Mouse (Mus musculus) urinary bladder, postnatal 4 days (tissue): ENCODE measurements around the gene Rimbp2.
A peak's percentile ranks its signal among the peaks of the same experiment; 100 is the strongest.
"Not testable (repeated sequence)": the region's sequence is repeated elsewhere in the genome, so short reads cannot be mapped to it uniquely, and the experiment has no call there.

ENCODE experiments used
- DNase-seq, 2 experiments: peaks; one replicate each; pipeline ENCODE4 v3.0.0; 2021 to 2022; ENCODE audit warnings: low spot score in 2 of 2

Gene Rimbp2

GRCm38 (mm10) chr5:128953278-128954070 is at the start of gene Rimbp2:
Rimbp2 (minus strand) TSS chr5:128953486.
- no peak for DNase-seq

- DNase-seq: no peak
These were observed 49.3 kb upstream of the Rimbp2 start for GRCm38 (mm10) chr5:129002571-129003011.

GRCm38 (mm10) chr5:129000706-129001468 is 47.6 kb upstream of the Rimbp2 start:
- DNase-seq: no peak

DNA sequence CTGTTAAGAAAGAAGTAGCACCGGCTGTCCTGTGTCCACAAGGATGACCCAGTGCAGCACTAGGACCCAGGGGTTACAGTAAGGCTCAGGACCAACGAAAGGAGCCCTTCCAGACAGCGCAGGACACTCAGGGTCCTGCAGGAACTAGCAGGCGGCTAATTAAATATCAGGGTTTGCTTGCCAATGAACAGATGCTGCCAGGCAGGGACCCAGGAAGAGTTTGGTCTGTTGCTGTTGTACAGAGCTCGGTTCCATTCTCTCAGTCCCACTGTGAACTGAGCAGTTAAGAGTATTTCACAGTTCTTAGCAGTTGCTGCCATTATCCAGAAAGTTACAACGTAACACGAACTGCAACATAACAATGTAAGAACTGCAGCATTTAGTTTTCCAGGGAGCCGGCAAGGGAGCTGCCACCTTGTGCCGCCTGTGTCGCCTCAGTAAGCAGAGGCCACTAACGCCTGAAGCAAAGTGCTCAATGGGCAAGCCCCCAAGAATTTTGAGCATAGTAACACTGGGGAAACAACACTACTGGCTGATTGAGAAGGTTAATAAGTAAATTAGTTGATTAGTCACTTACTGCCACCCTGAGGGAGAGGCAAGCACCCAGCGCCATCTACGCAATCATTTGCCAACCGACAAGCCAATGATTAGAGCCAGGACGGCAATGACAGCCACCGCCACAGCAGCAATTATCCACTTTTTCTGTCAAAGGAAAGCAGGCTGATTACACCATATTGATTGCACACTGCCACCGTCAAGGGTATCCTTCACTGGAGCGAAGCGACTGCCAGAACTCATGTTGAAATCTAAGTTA is 34.1 kb upstream of the Rimbp2 start:
- no peak for DNase-seq

- no peak for DNase-seq
These were observed 32.7 kb upstream of the Rimbp2 start for GRCm38 (mm10) chr5:128985946-128986345.

GRCm38 (mm10) chr5:128984536-128984935 is 31.2 kb upstream of the Rimbp2 start:
- no peak for DNase-seq

DNA sequence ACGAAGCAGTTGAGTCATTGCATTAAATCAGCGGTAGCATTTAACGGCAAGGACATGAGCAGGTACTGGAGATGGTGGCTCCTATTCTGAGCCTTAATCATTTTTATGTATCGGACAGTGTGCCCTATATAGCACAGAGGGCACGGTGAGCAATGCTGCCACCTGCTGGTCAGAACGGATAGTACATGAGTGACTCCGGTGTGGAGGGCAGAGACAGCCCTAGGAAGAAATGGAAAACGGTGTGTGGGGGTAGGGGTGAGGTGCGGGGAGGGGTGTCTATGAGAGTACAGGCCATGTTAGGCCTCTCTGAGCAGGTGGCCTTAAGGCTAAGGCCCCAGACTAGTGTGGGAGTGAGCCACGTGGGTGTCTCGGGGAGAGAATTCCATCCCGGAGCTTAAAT is 28.3 kb upstream of the Rimbp2 start:
- peak in 1 of 2 experiments; percentile 73 for DNase-seq

GRCm38 (mm10) chr5:128980857-128981256 is 27.6 kb upstream of the Rimbp2 start:
- no peak for DNase-seq

- no peak for DNase-seq
These were observed 25.7 kb upstream of the Rimbp2 start for GRCm38 (mm10) chr5:128978957-128979356.

- DNase-seq: not testable (repeated sequence)
These were observed 24.2 kb upstream of the Rimbp2 start for GRCm38 (mm10) chr5:128977466-128977865.

GRCm38 (mm10) chr5:128976266-128976665 is 23.0 kb upstream of the Rimbp2 start:
- no peak for DNase-seq

GRCm38 (mm10) chr5:128971298-128971697 is 18.0 kb upstream of the Rimbp2 start:
- peak in 1 of 2 experiments; percentile 71 for DNase-seq

DNA sequence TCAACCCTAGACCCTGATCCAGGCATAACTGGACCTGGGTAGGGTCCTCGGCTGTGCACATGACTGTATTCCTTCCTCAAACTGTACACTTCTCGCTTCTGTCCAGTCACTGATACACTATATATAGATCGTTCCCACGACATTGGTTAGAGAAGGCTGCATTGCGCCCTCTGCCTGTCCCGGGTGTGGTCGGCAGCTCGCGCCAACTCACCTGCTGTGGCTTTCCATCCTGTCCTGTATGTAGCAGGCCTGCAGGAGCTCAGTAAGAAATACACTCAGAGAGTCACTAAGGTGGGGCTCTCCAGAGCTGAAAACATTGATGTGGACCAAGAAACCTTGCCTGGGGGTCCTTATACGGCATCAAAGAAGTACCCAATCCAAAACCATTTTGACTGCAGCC is 17.6 kb upstream of the Rimbp2 start:
- no peak for DNase-seq

GRCm38 (mm10) chr5:128964353-128964752 is 11.1 kb upstream of the Rimbp2 start:
- no peak for DNase-seq

GRCm38 (mm10) chr5:128958916-128959315 is 5.6 kb upstream of the Rimbp2 start:
- no peak for DNase-seq

GRCm38 (mm10) chr5:128954371-128954770 is 1.1 kb upstream of the Rimbp2 start:
- DNase-seq: not testable (repeated sequence)

DNA sequence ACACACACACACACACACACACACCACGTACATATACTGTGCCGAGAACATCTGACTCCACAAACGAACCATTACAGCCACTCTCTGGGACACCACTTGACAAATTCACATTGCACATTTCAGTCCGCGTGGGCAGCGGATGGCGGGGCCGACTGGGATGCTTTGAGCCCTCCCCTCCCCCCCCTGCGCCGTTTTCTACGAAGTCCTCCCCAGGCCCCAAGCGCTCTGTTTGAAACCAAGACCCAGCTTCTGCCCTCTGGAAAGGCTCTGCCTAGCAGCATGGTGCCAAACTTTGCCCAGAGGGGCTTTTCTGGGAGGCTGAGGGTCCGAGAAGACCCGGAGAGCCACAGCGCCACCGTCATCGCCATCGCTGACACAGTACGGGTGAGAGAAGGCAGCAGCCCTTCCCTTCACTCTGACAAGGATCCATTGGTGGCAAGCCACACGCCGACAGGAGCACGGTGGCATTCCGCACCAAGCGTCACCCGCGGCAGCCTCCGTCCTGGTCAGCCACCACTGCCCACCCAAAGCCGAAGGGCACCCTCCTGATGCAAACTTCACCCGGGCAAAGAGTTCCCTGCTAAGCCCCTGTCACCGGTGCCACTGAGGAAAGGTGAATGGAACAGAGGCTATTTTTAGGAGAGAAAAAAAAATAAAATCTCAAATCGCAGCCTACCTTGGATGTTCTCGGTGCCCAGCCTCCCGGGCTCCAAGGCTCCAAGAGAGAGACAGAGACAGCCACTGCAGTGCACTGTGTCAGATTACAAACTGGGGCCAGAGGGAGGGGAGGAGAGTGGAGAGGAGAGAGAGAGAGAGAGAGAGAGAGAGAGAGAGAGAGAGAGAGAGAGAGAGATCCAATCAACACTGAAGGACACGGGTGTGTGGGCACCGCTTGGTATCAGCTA is 743 bp downstream of the Rimbp2 start:
- no peak for DNase-seq

DNA sequence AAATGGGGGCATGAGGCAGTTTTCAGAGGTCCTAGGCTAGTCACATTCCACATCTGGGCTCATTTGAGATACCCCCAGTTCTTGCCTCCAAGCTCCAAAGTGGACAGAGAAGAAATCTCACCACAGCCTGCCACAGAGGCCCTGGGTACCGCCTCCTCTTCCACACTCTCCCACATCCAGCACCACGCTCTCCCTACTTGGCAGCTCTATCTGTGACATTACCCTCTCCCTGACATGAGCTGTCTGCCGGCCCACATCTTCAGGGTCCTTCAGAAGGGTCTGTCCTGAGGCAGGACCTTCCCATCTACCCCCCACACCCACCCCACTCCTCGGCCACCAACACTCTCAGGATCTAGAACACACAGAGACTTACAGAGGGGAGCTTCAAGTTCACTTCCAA is 1.8 kb downstream of the Rimbp2 start:
- no peak for DNase-seq

GRCm38 (mm10) chr5:128947093-128947492 is 6.2 kb downstream of the Rimbp2 start:
- no peak for DNase-seq

GRCm38 (mm10) chr5:128940436-128940835 is 12.8 kb downstream of the Rimbp2 start:
- DNase-seq: no peak

DNA sequence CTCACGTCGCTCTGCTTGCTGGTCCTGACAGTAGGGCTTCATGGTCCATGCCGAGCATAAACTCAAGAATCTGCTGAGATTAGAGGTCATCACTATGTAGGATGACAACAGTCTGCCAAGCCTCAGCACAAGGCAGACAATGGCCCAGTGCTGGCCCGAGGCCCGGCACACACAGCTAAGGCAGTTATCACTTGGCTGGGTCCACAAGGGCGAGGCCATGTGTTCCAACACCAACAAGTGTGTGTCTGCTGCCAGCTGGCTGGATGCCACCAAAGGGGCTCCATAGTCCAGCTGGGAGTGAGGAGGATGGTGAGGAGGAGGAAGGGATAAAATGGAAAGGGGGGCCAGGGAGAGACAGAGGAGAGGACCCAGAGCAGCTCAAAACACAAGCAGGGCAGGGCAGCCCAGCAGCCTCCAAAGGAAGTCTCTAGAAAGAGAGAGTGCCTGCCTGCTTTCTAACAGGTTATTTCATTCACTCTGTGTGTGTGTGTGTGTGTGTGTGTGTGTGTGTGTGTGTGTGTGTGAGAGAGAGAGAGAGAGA is 17.9 kb downstream of the Rimbp2 start:
- peak in 1 of 2 experiments; percentile 52 for DNase-seq
